Mouse (Mus musculus): ENCODE measurements around the gene Sv2a. TPM values are rescaled to one million over a fixed set of nuclear protein-coding genes. Genes with fewer than 3 reads are reported as not detected.

Gene Sv2a
- total and polyA plus RNA-seq, 2 experiments from 2014 or later = 112 to 124 TPM

GRCm38 (mm10) chr3:96155501-96155900 is 25.4 kb upstream of the Sv2a start:
- ATAC-seq (no peak), DNase-seq (no peak)
- Histone ChIP-seq H3K4me2 (ENCODE audit: low read depth) (no peak overlapping the region), H3K9ac (no peak overlapping the region), H3K36me3 (ENCODE audit: insufficient read depth) (peaks cover 45% of the 10 kb centered on the region), H3K4me1 (ENCODE audit: insufficient read depth) (no peaks in the 10 kb centered on the region), H3K9me3 (ENCODE audit: low read length) (no peaks in the 10 kb centered on the region), H3K4me3 (ENCODE audit: low read depth, low read length) (no peak overlapping the region), H3K27ac (ENCODE audit: low read depth, low read length) (no peak overlapping the region), H3K27me3 (ENCODE audit: insufficient read depth, low read length) (no peaks in the 10 kb centered on the region)
- no peak for TF ChIP-seq CTCF (IDR thresholded peaks at IDR 0.05; ENCODE audit: low read depth)
- 82% methylated on average over 8 of the region's 8 CpGs for WGBS

GRCm38 (mm10) chr3:96159820-96160219 is 21.1 kb upstream of the Sv2a start:
- H3K36me3 ChIP-seq (ENCODE audit: insufficient read depth) = peaks cover 12% of the 10 kb centered on the region
- DNase-seq (no peak), ATAC-seq (no peak)
- H3K4me3 ChIP-seq (ENCODE audit: low read depth, low read length) = no peak overlapping the region
- H3K27ac ChIP-seq (ENCODE audit: low read depth, low read length) = no peak overlapping the region
- 0 out of 2 replicates have a peak overlapping the region, but pooled peaks have one; percentile 2 for H3K9ac ChIP-seq
- H3K9me3 ChIP-seq (ENCODE audit: low read length) = no peaks in the 10 kb centered on the region
- no peak for TF ChIP-seq CTCF (IDR thresholded peaks at IDR 0.05; ENCODE audit: low read depth)
- H3K27me3 ChIP-seq (ENCODE audit: insufficient read depth, low read length) = no peaks in the 10 kb centered on the region
- WGBS = 76% methylated on average over 4 of the region's 4 CpGs
- no peak overlapping the region for H3K4me2 ChIP-seq (ENCODE audit: low read depth)
- peaks cover 6% of the 10 kb centered on the region; the same call in 1 of the 2 replicates for H3K4me1 ChIP-seq (ENCODE audit: insufficient read depth)

GRCm38 (mm10) chr3:96160222-96160802 is 20.6 kb upstream of the Sv2a start:
- no peaks in the 10 kb centered on the region for H3K9me3 ChIP-seq (ENCODE audit: low read length)
- H3K4me1 ChIP-seq (ENCODE audit: insufficient read depth) = peaks cover 6% of the 10 kb centered on the region; the same call in 1 of the 2 replicates
- no peak overlapping the region for H3K4me3 ChIP-seq (ENCODE audit: low read depth, low read length)
- ATAC-seq (no peak), DNase-seq (no peak)
- H3K27me3 ChIP-seq (ENCODE audit: insufficient read depth, low read length) = no peaks in the 10 kb centered on the region
- peaks cover 7% of the 10 kb centered on the region; the same call in 1 of the 2 replicates for H3K36me3 ChIP-seq (ENCODE audit: insufficient read depth)
- WGBS = 60% methylated on average over 4 of the region's 4 CpGs
- H3K9ac ChIP-seq = 0 out of 2 replicates have a peak overlapping the region, but pooled peaks have one; percentile 2
- TF ChIP-seq CTCF (IDR thresholded peaks at IDR 0.05; ENCODE audit: low read depth) = no peak
- H3K4me2 ChIP-seq (ENCODE audit: low read depth) = peak overlapping the region; percentile 82
- H3K27ac ChIP-seq (ENCODE audit: low read depth, low read length) = no peak overlapping the region

GRCm38 (mm10) chr3:96160803-96161516 is 20.0 kb upstream of the Sv2a start:
- H3K4me3 ChIP-seq (ENCODE audit: low read depth, low read length) = peak overlapping the region; percentile 40
- H3K27ac ChIP-seq (ENCODE audit: low read depth, low read length) = peak overlapping the region; percentile 74
- peak; percentile 67 for ATAC-seq

GRCm38 (mm10) chr3:96161869-96162840 is 18.8 kb upstream of the Sv2a start, which contains the start of gene Mtmr11:
Mtmr11 (plus strand) TSS chr3:96162004.
- ATAC-seq (peak; percentile 64), DNase-seq (peak; percentile 65)
- no peak for TF ChIP-seq CTCF (IDR thresholded peaks at IDR 0.05; ENCODE audit: low read depth)
- Histone ChIP-seq H3K9ac (peak within 1 kb of the TSS; percentile 48), H3K4me3 (ENCODE audit: low read depth, low read length) (peak within 1 kb of the TSS; percentile 40), H3K27ac (ENCODE audit: low read depth, low read length) (peak within 1 kb of the TSS; percentile 74), H3K27me3 (ENCODE audit: insufficient read depth, low read length) (no peaks in the 10 kb centered on the region), H3K36me3 (ENCODE audit: insufficient read depth) (no peaks in the 10 kb centered on the region), H3K9me3 (ENCODE audit: low read length) (no peaks in the 10 kb centered on the region), H3K4me1 (ENCODE audit: insufficient read depth) (peaks cover 6% of the 10 kb centered on the region; the same call in 1 of the 2 replicates), H3K4me2 (ENCODE audit: low read depth) (peak within 1 kb of the TSS; percentile 82)
- WGBS = 9% methylated on average over 16 of the region's 16 CpGs

More at GRCm38 (mm10) chr3:96160803-96161516, 20.0 kb upstream of the Sv2a start:
- DNase-seq = peak; percentile 46
- Histone ChIP-seq H3K9me3 (ENCODE audit: low read length) (no peaks in the 10 kb centered on the region), H3K4me2 (ENCODE audit: low read depth) (peak overlapping the region; percentile 82), H3K9ac (peak overlapping the region; percentile 48), H3K36me3 (ENCODE audit: insufficient read depth) (0 out of 2 replicates have a peak, but pooled peaks cover under 1% of the 10 kb centered on the region), H3K27me3 (ENCODE audit: insufficient read depth, low read length) (no peaks in the 10 kb centered on the region), H3K4me1 (ENCODE audit: insufficient read depth) (peaks cover 6% of the 10 kb centered on the region; the same call in 1 of the 2 replicates)
- TF ChIP-seq CTCF (IDR thresholded peaks at IDR 0.05; ENCODE audit: low read depth) = no peak
- WGBS = 3% methylated on average over 12 of the region's 12 CpGs

GRCm38 (mm10) chr3:96163040-96163439 is 17.9 kb upstream of the Sv2a start:
- H3K4me1 ChIP-seq (ENCODE audit: insufficient read depth) = peaks cover 6% of the 10 kb centered on the region; the same call in 1 of the 2 replicates
- 0 out of 2 replicates have a peak overlapping the region, but pooled peaks have one; percentile 18 for H3K9ac ChIP-seq
- no peak for TF ChIP-seq CTCF (IDR thresholded peaks at IDR 0.05; ENCODE audit: low read depth)
- no peaks in the 10 kb centered on the region for H3K9me3 ChIP-seq (ENCODE audit: low read length)
- H3K4me2 ChIP-seq (ENCODE audit: low read depth) = peak overlapping the region; percentile 82
- ATAC-seq (no peak), DNase-seq (no peak)
- H3K27ac ChIP-seq (ENCODE audit: low read depth, low read length) = no peak overlapping the region
- WGBS = 87% methylated on average over 6 of the region's 6 CpGs
- no peak overlapping the region for H3K4me3 ChIP-seq (ENCODE audit: low read depth, low read length)
- H3K36me3 ChIP-seq (ENCODE audit: insufficient read depth) = no peaks in the 10 kb centered on the region
- H3K27me3 ChIP-seq (ENCODE audit: insufficient read depth, low read length) = no peaks in the 10 kb centered on the region

All from forebrain, postnatal 0 days (tissue).